Mouse (Mus musculus) G1E-ER4 (cell line): ENCODE results near the gene Chrnb1. TPM values are rescaled to one million over a fixed set of nuclear protein-coding genes. Genes with fewer than 3 reads are reported as not detected.

ENCODE experiments used
- GATA1 ChIP-seq: IDR thresholded peaks from one replicate; pipeline ENCODE4 v1.8.0; 2012; ENCODE audit warnings: low read length, inconsistent platforms
- polyA plus RNA-seq: library from polyadenylated mRNA; stranded (reverse); fragments of >175 nt; gene quantifications from 2 replicates; pipeline ENCODE4 v1.2.3, GENCODE M21; 2012

Gene Chrnb1
- polyA plus RNA-seq = 0.03 and 0.11 TPM in 2 replicates

- TF ChIP-seq GATA1 = no peak
These were observed at the start of gene Chrnb1 for GRCm38 (mm10) chr11:69795168-69795982. Gene Chrnb1, minus strand, starts transcription at chr11:69795943.

- no peak for TF ChIP-seq GATA1
These were observed 43.0 kb upstream of the Chrnb1 start for GRCm38 (mm10) chr11:69838714-69839104.

GRCm38 (mm10) chr11:69837952-69838713 lies 42.4 kb upstream of the Chrnb1 start, which contains the start of gene Tmem256:
Gene Tmem256, plus strand, starts transcription at chr11:69838514.
- TF ChIP-seq GATA1 = no peak

- TF ChIP-seq GATA1 = no peak
These were observed 41.8 kb upstream of the Chrnb1 start, which contains the start of gene Nlgn2 for GRCm38 (mm10) chr11:69837604-69837951. Gene Nlgn2, minus strand, starts transcription at chr11:69837784.

GRCm38 (mm10) chr11:69836703-69837576 lies 41.2 kb upstream of the Chrnb1 start:
- no peak for TF ChIP-seq GATA1

GRCm38 (mm10) chr11:69835966-69836335 lies 40.2 kb upstream of the Chrnb1 start:
- no peak for TF ChIP-seq GATA1

GRCm38 (mm10) chr11:69835326-69835965 lies 39.7 kb upstream of the Chrnb1 start:
- no peak for TF ChIP-seq GATA1

- TF ChIP-seq GATA1 = no peak
These were observed 38.3 kb upstream of the Chrnb1 start for GRCm38 (mm10) chr11:69834001-69834549.

- no peak for TF ChIP-seq GATA1
These were observed 37.8 kb upstream of the Chrnb1 start for GRCm38 (mm10) chr11:69833554-69833953.

GRCm38 (mm10) chr11:69828832-69829231 lies 33.1 kb upstream of the Chrnb1 start:
- no peak for TF ChIP-seq GATA1

- no peak for TF ChIP-seq GATA1
These were observed 27.7 kb upstream of the Chrnb1 start for GRCm38 (mm10) chr11:69823456-69823855.

- no peak for TF ChIP-seq GATA1
These were observed 26.3 kb upstream of the Chrnb1 start, which contains the start of gene Spem1 for GRCm38 (mm10) chr11:69822080-69822479. Gene Spem1, minus strand, starts transcription at chr11:69822180.

- TF ChIP-seq GATA1 = no peak
These were observed 23.1 kb upstream of the Chrnb1 start for GRCm38 (mm10) chr11:69818871-69819270.

GRCm38 (mm10) chr11:69818365-69818764 lies 22.6 kb upstream of the Chrnb1 start, which contains the start of gene Spem2:
Gene Spem2, minus strand, starts transcription at chr11:69818465.
- no peak for TF ChIP-seq GATA1

GRCm38 (mm10) chr11:69816520-69816919 lies 20.8 kb upstream of the Chrnb1 start:
- TF ChIP-seq GATA1 = no peak
